Mouse (Mus musculus): ENCODE data around the gene Kmt2d.

DNA sequence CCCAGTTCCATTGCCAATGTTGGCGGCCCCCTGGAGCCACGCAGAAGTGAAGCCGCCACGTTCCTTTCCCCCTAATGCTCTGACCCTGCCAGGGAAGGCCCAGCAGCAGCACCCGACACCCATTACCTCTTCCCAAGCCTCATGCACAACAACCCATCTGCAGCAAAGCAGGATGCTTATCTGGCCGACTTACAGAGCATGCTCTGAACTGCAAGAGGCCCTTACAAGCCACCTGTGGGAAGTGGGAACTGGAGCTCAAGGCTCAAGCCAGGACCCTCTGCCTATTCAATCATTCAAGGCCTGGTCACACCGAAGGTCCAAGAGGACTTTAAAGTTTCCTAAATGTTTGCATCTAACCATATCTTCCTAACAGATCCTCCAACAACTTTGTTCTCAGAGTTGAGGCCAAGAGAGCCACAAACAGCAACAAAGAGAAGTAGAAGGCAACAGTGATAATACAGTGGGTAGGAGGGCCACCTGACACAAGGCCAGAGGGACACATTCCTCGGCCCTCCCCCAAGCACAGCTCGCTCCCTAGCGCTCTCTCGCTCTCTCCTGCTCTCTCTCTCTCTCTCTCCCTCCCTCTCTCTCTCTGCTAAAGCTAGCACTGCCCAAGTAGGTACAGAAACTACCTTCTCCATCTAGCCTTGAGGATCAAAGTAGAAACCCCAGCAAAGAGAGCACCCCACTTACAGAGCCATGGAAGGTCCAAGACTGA lies 2.5 kb downstream of the Kmt2d start:
- TF ChIP-seq EP300 (IDR thresholded peaks at IDR 0.05; ENCODE audit: low read depth) (no peak), CTCF (IDR thresholded peaks at IDR 0.05; ENCODE audit: low read depth) (no peak)
